Mouse (Mus musculus): ENCODE measurements at regions not wholly inside any gene's neighbourhood (a gene's known extent, or its start where the extent isn't known, plus 50 kb on each side); places are given as distances from the start of the nearest gene placed in this dataset.
A peak's percentile ranks its signal among the peaks of the same experiment; 100 is the strongest.

- Histone ChIP-seq H3K27ac (ENCODE audit: poor library complexity, severe bottlenecking) (no peak overlapping the region), H3K4me2 (no peak overlapping the region), H3K36me3 (no peaks in the 10 kb centered on the region), H3K9ac (no peak overlapping the region), H3K4me3 (no peak overlapping the region), H3K4me1 (replicated peaks) (peaks cover 5% of the 10 kb centered on the region), H3K27me3 (replicated peaks) (peaks cover 14% of the 10 kb centered on the region), H3K9me3 (replicated peaks) (no peaks in the 10 kb centered on the region)
- ATAC-seq (ENCODE audit: insufficient number of reproducible peaks, low FRiP score) = no peak
- 73% methylated on average over 4 of the region's 4 CpGs for WGBS
Measured at GRCm38 (mm10) chr6:88984170-88984569, 82.1 kb downstream of the Tpra1 start.

- WGBS = 40% methylated on average over 4 of the region's 4 CpGs
- Histone ChIP-seq H3K9me3 (replicated peaks) (no peaks in the 10 kb centered on the region), H3K9ac (no peak overlapping the region), H3K4me2 (no peak overlapping the region), H3K36me3 (no peaks in the 10 kb centered on the region), H3K4me1 (replicated peaks) (peaks cover 4% of the 10 kb centered on the region), H3K27me3 (replicated peaks) (peaks cover 14% of the 10 kb centered on the region), H3K4me3 (no peak overlapping the region), H3K27ac (ENCODE audit: poor library complexity, severe bottlenecking) (no peak overlapping the region)
- no peak for ATAC-seq (ENCODE audit: insufficient number of reproducible peaks, low FRiP score)
Measured at GRCm38 (mm10) chr6:88984863-88985262, 82.8 kb downstream of the Tpra1 start.

GRCm38 (mm10) chr6:88988551-88988950 is 86.5 kb downstream of the Tpra1 start:
- Histone ChIP-seq H3K4me3 (no peak overlapping the region), H3K4me1 (replicated peaks) (peaks cover 5% of the 10 kb centered on the region; the same call in 1 of the 2 replicates), H3K9me3 (replicated peaks) (no peaks in the 10 kb centered on the region), H3K36me3 (no peaks in the 10 kb centered on the region), H3K27ac (ENCODE audit: poor library complexity, severe bottlenecking) (no peak overlapping the region), H3K4me2 (no peak overlapping the region), H3K27me3 (replicated peaks) (peaks cover 8% of the 10 kb centered on the region), H3K9ac (no peak overlapping the region)
- 88% methylated on average over 10 of the region's 10 CpGs for WGBS
- ATAC-seq (ENCODE audit: insufficient number of reproducible peaks, low FRiP score) = no peak

- no peaks in the 10 kb centered on the region for H3K9me3 ChIP-seq (replicated peaks)
- no peaks in the 10 kb centered on the region for H3K36me3 ChIP-seq
- no peak overlapping the region for H3K27ac ChIP-seq (ENCODE audit: poor library complexity, severe bottlenecking)
- peaks cover 5% of the 10 kb centered on the region; the same call in 1 of the 2 replicates for H3K4me1 ChIP-seq (replicated peaks)
- no peak for ATAC-seq (ENCODE audit: insufficient number of reproducible peaks, low FRiP score)
- 43% methylated on average over 6 of the region's 6 CpGs for WGBS
- no peak overlapping the region for H3K4me3 ChIP-seq
- H3K27me3 ChIP-seq (replicated peaks) = peaks cover 8% of the 10 kb centered on the region
- no peak overlapping the region for H3K9ac ChIP-seq
- H3K4me2 ChIP-seq = no peak overlapping the region
Measured at GRCm38 (mm10) chr6:88989617-88990299, 87.7 kb downstream of the Tpra1 start.

GRCm38 (mm10) chr6:88990300-88990685 is 88.2 kb downstream of the Tpra1 start:
- ATAC-seq (ENCODE audit: insufficient number of reproducible peaks, low FRiP score) = no peak

GRCm38 (mm10) chr6:88995077-88995476 is 93.0 kb downstream of the Tpra1 start:
- Histone ChIP-seq H3K9me3 (replicated peaks) (no peaks in the 10 kb centered on the region), H3K4me1 (replicated peaks) (peaks cover 3% of the 10 kb centered on the region; the same call in 1 of the 2 replicates), H3K27ac (ENCODE audit: poor library complexity, severe bottlenecking) (no peak overlapping the region), H3K27me3 (replicated peaks) (no peaks in the 10 kb centered on the region; the same call in 1 of the 2 replicates), H3K36me3 (no peaks in the 10 kb centered on the region), H3K9ac (no peak overlapping the region), H3K4me2 (no peak overlapping the region), H3K4me3 (no peak overlapping the region)
- ATAC-seq (ENCODE audit: insufficient number of reproducible peaks, low FRiP score) = no peak
- 82% methylated on average over 3 of the region's 3 CpGs for WGBS

More at GRCm38 (mm10) chr6:88990300-88990685, 88.2 kb downstream of the Tpra1 start:
- Histone ChIP-seq H3K9me3 (replicated peaks) (no peaks in the 10 kb centered on the region), H3K4me2 (no peak overlapping the region), H3K4me1 (replicated peaks) (peaks cover 5% of the 10 kb centered on the region; the same call in 1 of the 2 replicates), H3K36me3 (no peaks in the 10 kb centered on the region), H3K9ac (no peak overlapping the region), H3K27ac (ENCODE audit: poor library complexity, severe bottlenecking) (no peak overlapping the region), H3K4me3 (no peak overlapping the region), H3K27me3 (replicated peaks) (peaks cover 3% of the 10 kb centered on the region; the same call in 1 of the 2 replicates)
- WGBS = 17% methylated on average over 1 of the region's 1 CpGs

- Histone ChIP-seq H3K27me3 (replicated peaks) (no peaks in the 10 kb centered on the region; the same call in 1 of the 2 replicates), H3K4me2 (no peak overlapping the region), H3K9me3 (replicated peaks) (no peaks in the 10 kb centered on the region), H3K4me1 (replicated peaks) (peaks cover 5% of the 10 kb centered on the region; the same call in 1 of the 2 replicates), H3K9ac (no peak overlapping the region), H3K4me3 (no peak overlapping the region), H3K27ac (ENCODE audit: poor library complexity, severe bottlenecking) (no peak overlapping the region), H3K36me3 (no peaks in the 10 kb centered on the region)
- 73% methylated on average over 3 of the region's 3 CpGs for WGBS
- no peak for ATAC-seq (ENCODE audit: insufficient number of reproducible peaks, low FRiP score)
Measured at GRCm38 (mm10) chr6:88998927-88999722, 97.1 kb downstream of the Tpra1 start.

GRCm38 (mm10) chr6:89000359-89000758 is 98.3 kb downstream of the Tpra1 start:
- Histone ChIP-seq H3K36me3 (no peaks in the 10 kb centered on the region), H3K9me3 (replicated peaks) (no peaks in the 10 kb centered on the region), H3K27ac (ENCODE audit: poor library complexity, severe bottlenecking) (no peak overlapping the region), H3K27me3 (replicated peaks) (no peaks in the 10 kb centered on the region; the same call in 1 of the 2 replicates), H3K9ac (no peak overlapping the region), H3K4me1 (replicated peaks) (peaks cover 5% of the 10 kb centered on the region; the same call in 1 of the 2 replicates), H3K4me2 (no peak overlapping the region), H3K4me3 (no peak overlapping the region)
- no peak for ATAC-seq (ENCODE audit: insufficient number of reproducible peaks, low FRiP score)
- 47% methylated on average over 14 of the region's 14 CpGs for WGBS

- no peaks in the 10 kb centered on the region for H3K9me3 ChIP-seq (replicated peaks)
- ATAC-seq (ENCODE audit: insufficient number of reproducible peaks, low FRiP score) = peak; percentile 54; the same call in 1 of the 2 replicates
- H3K4me3 ChIP-seq = no peak overlapping the region
- H3K36me3 ChIP-seq = no peaks in the 10 kb centered on the region
- no peak overlapping the region for H3K9ac ChIP-seq
- H3K27me3 ChIP-seq (replicated peaks) = no peaks in the 10 kb centered on the region; the same call in 1 of the 2 replicates
- 34% methylated on average over 6 of the region's 6 CpGs for WGBS
- H3K4me1 ChIP-seq (replicated peaks) = peaks cover 11% of the 10 kb centered on the region
- 0 out of 2 replicates have a peak overlapping the region, but pooled peaks have one; percentile 23 for H3K27ac ChIP-seq (ENCODE audit: poor library complexity, severe bottlenecking)
- H3K4me2 ChIP-seq = no peak overlapping the region
Measured at GRCm38 (mm10) chr6:89003197-89003923, 101.3 kb downstream of the Tpra1 start.

GRCm38 (mm10) chr6:89005094-89005493 is 103.0 kb downstream of the Tpra1 start:
- Histone ChIP-seq H3K27me3 (replicated peaks) (0 out of 2 replicates have a peak, but pooled peaks cover 5% of the 10 kb centered on the region), H3K4me1 (replicated peaks) (peaks cover 18% of the 10 kb centered on the region), H3K27ac (ENCODE audit: poor library complexity, severe bottlenecking) (no peak overlapping the region), H3K4me3 (no peak overlapping the region), H3K4me2 (no peak overlapping the region), H3K9ac (no peak overlapping the region), H3K9me3 (replicated peaks) (no peaks in the 10 kb centered on the region), H3K36me3 (no peaks in the 10 kb centered on the region)
- WGBS = 39% methylated on average over 4 of the region's 4 CpGs
- no peak for ATAC-seq (ENCODE audit: insufficient number of reproducible peaks, low FRiP score)

GRCm38 (mm10) chr6:89006997-89007396 is 104.9 kb downstream of the Tpra1 start:
- H3K9me3 ChIP-seq (replicated peaks) = no peaks in the 10 kb centered on the region
- H3K9ac ChIP-seq = no peak overlapping the region
- H3K4me3 ChIP-seq = no peak overlapping the region
- H3K27ac ChIP-seq (ENCODE audit: poor library complexity, severe bottlenecking) = no peak overlapping the region
- no peaks in the 10 kb centered on the region for H3K36me3 ChIP-seq
- no peak for ATAC-seq (ENCODE audit: insufficient number of reproducible peaks, low FRiP score)
- WGBS = 50% methylated on average over 17 of the region's 17 CpGs
- H3K27me3 ChIP-seq (replicated peaks) = 0 out of 2 replicates have a peak, but pooled peaks cover 5% of the 10 kb centered on the region
- H3K4me1 ChIP-seq (replicated peaks) = peaks cover 34% of the 10 kb centered on the region
- H3K4me2 ChIP-seq = no peak overlapping the region
